Mouse (Mus musculus): ENCODE measurements at regions not wholly inside any gene's neighbourhood (a gene's known extent, or its start where the extent isn't known, plus 50 kb on each side); places are given as distances from the start of the nearest gene placed in this dataset.

DNA sequence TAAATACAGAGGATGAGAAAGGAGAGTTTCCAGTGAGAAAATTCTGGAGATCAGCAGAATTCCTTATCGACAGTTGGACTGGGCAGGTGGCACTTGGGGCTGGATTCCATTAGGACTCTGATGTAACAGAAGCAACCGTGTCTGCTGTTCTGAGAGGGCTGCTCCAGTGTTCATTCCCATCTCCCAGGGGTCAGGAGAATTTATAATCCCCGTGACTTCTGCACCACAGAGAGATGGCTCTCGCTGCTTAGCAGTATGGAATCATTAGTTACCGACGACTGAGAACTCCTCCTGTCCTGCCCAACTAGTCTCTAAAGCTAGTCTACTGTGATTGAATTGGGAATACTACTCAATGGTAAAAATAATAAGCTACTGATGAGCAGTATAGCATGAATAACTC is 107.7 kb upstream of the Ednrb start:
- H3K4me3 ChIP-seq (replicated peaks in 1 of 3; ENCODE audit: low read depth in 2 of 3, low read length in 2 of 3, poor library complexity in 1 of 3): no peak overlapping the region

DNA sequence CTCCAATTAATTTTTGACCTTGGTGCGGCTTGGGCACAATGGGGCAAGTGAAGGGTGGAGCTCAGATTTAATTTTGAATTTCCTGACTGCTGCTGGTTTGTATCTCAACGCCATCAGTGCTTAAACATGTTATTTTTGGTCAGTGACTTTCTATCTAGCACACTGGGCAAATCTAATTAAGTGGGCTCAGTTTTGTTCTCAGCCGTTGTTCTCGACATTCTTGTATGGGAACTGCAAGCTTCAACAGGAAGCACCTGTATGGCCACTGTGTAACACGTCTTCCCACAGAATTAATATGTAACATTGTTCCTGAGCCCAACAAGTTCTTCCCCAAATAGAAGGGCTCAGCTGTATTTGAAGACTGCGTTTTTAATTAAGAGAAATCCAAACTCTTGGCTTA is 105.7 kb upstream of the Ednrb start:
- Histone ChIP-seq H3K27me3 (replicated peaks) (no peaks in the 10 kb centered on the region), H3K79me2 (replicated peaks; ENCODE audit: control insufficient read depth, extremely low read depth, insufficient read depth, poor library complexity, severe bottlenecking) (no peaks in the 10 kb centered on the region), H3K4me2 (ENCODE audit: insufficient read depth, low read depth, poor library complexity, severe bottlenecking) (peak overlapping the region; percentile 29; the same call in 1 of the 2 replicates), H3K4me1 (ENCODE audit: control insufficient read depth in 1 of 2, insufficient read depth in 2 of 2) (peaks cover 10 to 32% of the 10 kb centered on the region in 2 experiments), H3K9ac (ENCODE audit: insufficient read depth, low read depth) (no peak overlapping the region), H3K36me3 (replicated peaks in 1 of 2; ENCODE audit: control insufficient read depth in 1 of 2, insufficient read depth in 1 of 2, low read length in 1 of 2) (no peaks in the 10 kb centered on the region), H3K9me3 (replicated peaks; ENCODE audit: low read length) (no peaks in the 10 kb centered on the region), H3K27ac (ENCODE audit: insufficient read depth, low read depth) (no peak overlapping the region), H3K4me3 (replicated peaks in 1 of 3; ENCODE audit: low read depth in 2 of 3, low read length in 2 of 3, poor library complexity in 1 of 3) (no peak overlapping the region)
- in situ Hi-C loops (cut with MboI; ENCODE audit: low pct_ligation_motif_present, low pct_unique_long_range_greater_than_20kb, low sequenced_read_pairs): no loop called here
- DNase-seq (ENCODE audit: extremely low read depth): no peak
- dilution Hi-C loops (cut with MboI; ENCODE audit: extremely low pct_ligation_motif_present, extremely low pct_unique_long_range_greater_than_20kb, low sequenced_read_pairs): loop anchor here (25.0 kb wide), 1 partner anchor 388 kb away; no protein-coding TSS in a partner anchor
- TF ChIP-seq SIN3A (IDR thresholded peaks at IDR 0.05; ENCODE audit: low read length): no peak
- TF ChIP-seq USF2 (conservative IDR thresholded peaks at IDR 0.05; ENCODE audit: low read depth, low read length): no peak
- TF ChIP-seq MAFK (IDR thresholded peaks at IDR 0.05; ENCODE audit: insufficient replicate concordance, low read length): no peak
- TF ChIP-seq ZNF384 (IDR thresholded peaks at IDR 0.05; ENCODE audit: low read depth, low read length): no peak
- no peak for TF ChIP-seq MXI1 (IDR thresholded peaks at IDR 0.05; ENCODE audit: low read depth, low read length)
- no peak for TF ChIP-seq BHLHE40 (IDR thresholded peaks at IDR 0.05; ENCODE audit: low read depth, low read length)
- TF ChIP-seq MYC (IDR thresholded peaks at IDR 0.05; ENCODE audit: low read depth, low read length): no peak

More for the DNA sequence above, 107.7 kb upstream of the Ednrb start:
- dilution Hi-C loops (cut with MboI; ENCODE audit: extremely low pct_ligation_motif_present, extremely low pct_unique_long_range_greater_than_20kb, low sequenced_read_pairs): loop anchor here (25.0 kb wide), 1 partner anchor 390 kb away; no protein-coding TSS in a partner anchor
- Histone ChIP-seq H3K27me3 (replicated peaks) (no peaks in the 10 kb centered on the region), H3K4me2 (ENCODE audit: insufficient read depth, low read depth, poor library complexity, severe bottlenecking) (no peak overlapping the region), H3K36me3 (replicated peaks in 1 of 2; ENCODE audit: control insufficient read depth in 1 of 2, insufficient read depth in 1 of 2, low read length in 1 of 2) (no peaks in the 10 kb centered on the region), H3K9me3 (replicated peaks; ENCODE audit: low read length) (no peaks in the 10 kb centered on the region), H3K9ac (ENCODE audit: insufficient read depth, low read depth) (no peak overlapping the region), H3K27ac (ENCODE audit: insufficient read depth, low read depth) (no peak overlapping the region), H3K79me2 (replicated peaks; ENCODE audit: control insufficient read depth, extremely low read depth, insufficient read depth, poor library complexity, severe bottlenecking) (no peaks in the 10 kb centered on the region), H3K4me1 (ENCODE audit: control insufficient read depth in 1 of 2, insufficient read depth in 2 of 2) (peaks cover 0 to 15% of the 10 kb centered on the region in 2 experiments; a peak in 2 of 4 replicates)
- in situ Hi-C loops (cut with MboI; ENCODE audit: low pct_ligation_motif_present, low pct_unique_long_range_greater_than_20kb, low sequenced_read_pairs): no loop called here
- DNase-seq (ENCODE audit: extremely low read depth): no peak
- TF ChIP-seq CHD2 (IDR thresholded peaks at IDR 0.05; ENCODE audit: low read length): no peak
- no peak for TF ChIP-seq TCF12 (IDR thresholded peaks at IDR 0.05; ENCODE audit: low read depth, low read length)
- no peak for TF ChIP-seq ZMIZ1 (IDR thresholded peaks at IDR 0.05; ENCODE audit: low read depth, low read length)
- no peak for TF ChIP-seq HCFC1 (IDR thresholded peaks at IDR 0.05; ENCODE audit: low read depth, low read length)
- no peak for TF ChIP-seq RAD21 (IDR thresholded peaks at IDR 0.05; ENCODE audit: low read depth, low read length)
- no peak for TF ChIP-seq ZKSCAN1 (IDR thresholded peaks at IDR 0.05; ENCODE audit: borderline replicate concordance, low read depth, low read length)
- TF ChIP-seq CHD1 (IDR thresholded peaks at IDR 0.05; ENCODE audit: low read depth, low read length): no peak

Data from CH12.LX (cell line).